Mouse (Mus musculus) spleen, postnatal 0 days (tissue): ENCODE measurements around the gene Fam214b. TPM values are rescaled to one million over a fixed set of nuclear protein-coding genes. Genes with fewer than 3 reads are reported as not detected.

Experiments used
- polyA plus RNA-seq: library from polyadenylated mRNA; unstranded; fragments of >200 nt; fragmentation: Nextera tagmentation; extraction: Ambion mirVana; gene quantifications from 2 replicates; pipeline ENCODE4 v1.2.1, GENCODE M21; 2015

The Fam214b gene
- polyA plus RNA-seq, result 19.4 and 20.1 TPM in 2 replicates

GRCm38 (mm10) chr4:43045659-43046302, at the start of gene Fam214b:
Gene Fam214b (minus strand): TSS chr4:43046220.

GRCm38 (mm10) chr4:43058753-43059654, 13.0 kb upstream of the Fam214b start, which contains the start of gene Unc13b:
Gene Unc13b (plus strand): TSS chr4:43058953.

DNA sequence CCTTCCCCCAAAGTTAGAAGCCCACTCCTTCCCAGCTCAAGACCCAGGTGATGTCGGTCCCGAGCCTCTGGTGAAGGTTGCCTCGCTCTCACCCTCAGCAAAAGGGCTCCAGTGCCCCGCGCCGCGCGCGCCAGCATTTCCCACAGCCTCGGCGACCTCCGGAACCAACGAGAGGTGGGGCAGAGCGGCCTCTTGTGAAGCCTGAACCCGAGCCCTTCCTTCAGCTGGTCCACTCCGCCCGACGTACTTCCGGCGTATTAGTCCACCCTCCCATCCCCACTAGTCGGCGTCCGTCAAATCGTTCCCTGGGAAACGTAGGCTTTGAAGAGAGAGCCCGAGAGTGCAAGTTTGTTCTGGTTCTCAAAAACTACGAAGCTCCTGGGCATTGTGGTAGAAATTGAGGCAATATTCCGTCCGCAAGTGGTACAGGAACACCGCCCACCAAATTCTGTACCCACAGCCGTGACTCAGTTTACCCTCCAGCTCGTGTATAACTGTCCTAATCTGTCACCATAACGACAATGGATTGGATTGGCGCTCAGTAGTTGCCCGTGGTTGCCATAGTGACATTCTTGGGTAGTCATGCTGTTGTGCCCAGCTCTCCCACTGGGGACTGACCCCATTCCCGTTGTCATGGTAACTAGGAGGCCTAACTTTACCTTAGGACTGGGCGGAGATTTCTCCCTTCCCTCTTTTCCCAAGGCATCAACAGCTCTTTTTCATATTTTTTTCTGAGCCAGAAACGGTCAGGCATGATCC, 14.6 kb downstream of the Fam214b start, which contains the start of gene Stoml2:
TSS of gene Stoml2 (minus strand) at position 474 of the 759 bp plus-strand sequence.

DNA sequence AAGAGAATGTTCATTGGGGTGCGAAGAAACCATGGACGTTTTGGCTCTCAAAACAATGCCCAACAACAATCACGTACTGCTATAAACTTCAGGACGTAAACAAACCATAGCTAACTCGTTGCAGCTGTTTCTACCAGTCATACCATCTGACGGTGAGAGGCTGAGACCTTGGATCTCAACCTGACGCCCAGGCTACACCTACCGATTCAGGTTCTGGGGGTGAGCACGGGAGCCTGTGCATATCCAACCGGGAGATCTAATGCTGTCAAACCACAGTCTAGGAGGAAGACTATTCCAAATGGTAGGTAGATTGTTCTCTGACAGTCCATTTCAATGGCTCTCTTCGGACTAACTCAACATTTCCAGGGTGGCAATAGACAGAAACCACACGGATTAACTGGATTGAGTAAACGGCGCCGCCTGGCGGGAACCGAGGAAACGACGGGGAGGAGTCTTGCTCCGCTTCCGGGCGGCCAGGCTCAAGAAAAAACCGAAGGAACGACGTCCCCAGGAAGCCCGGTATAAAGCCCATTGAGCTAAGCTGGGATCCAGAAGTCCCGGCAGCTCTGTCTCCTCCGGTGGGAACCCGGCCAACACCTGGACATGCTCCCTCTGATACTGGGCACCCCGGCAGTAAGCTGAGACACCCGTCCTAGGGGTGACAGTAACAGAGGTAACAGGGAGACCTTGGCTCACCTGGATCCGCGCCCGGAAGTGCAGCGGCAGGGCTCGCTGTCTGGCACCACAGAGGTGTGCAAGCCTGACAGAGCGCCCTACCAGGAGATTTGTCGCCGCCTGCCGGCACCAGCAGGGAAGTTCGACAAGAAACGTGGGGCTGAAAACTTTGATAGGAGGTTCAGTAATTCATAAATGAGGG, 20.7 kb downstream of the Fam214b start, which contains the start of gene Pigo:
TSS of gene Pigo (minus strand) at position 736 of the 877 bp plus-strand sequence.

GRCm38 (mm10) chr4:43010161-43011038, 35.6 kb downstream of the Fam214b start, which contains the start of gene Fancg:
Gene Fancg (minus strand): TSS chr4:43010506.

DNA sequence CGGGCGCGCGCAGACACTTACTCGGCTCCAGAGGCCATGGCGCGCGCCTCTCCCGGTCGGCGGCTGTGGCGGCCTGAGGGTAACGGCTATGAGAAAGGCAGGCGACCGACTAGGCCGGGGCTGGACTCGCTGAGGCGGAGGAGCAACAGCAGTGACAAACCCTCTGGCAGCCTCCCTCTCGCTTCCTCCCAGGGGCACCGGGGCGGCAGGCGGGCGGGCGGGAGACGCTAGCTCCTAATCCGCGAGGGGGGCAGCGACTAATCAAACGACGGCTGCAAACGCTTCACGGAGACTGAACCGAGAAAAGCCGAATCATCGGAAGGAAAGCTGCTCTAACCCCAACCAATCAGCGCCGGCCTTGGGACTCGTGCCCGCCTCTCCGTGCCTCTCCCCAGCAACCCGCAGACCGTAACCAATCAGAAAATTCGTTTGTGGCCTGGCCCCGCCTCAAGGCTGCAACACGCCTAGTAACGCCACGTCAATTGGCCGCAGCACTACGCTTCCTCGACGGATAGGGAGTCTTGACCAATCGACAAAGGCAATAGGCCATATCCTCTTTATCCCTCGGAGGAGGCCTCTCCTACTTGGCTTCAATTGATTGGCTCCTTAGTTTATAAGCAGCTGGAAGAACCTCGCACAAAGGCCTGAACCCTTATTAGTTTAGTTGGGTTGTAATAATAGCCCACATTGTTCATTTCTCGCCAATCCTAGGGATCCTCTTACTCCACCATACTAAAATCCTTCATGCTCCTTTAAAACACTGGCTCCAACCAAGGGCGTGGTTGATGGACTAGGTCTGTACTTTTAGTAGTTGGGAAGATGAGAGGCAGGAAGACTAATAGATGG, 45.7 kb downstream of the Fam214b start, which contains the start of gene Vcp:
TSS of gene Vcp (minus strand) at position 367 of the 846 bp plus-strand sequence.

Other genes starting within 250 kb of the Fam214b start
- 0.11 and 0.21 TPM in 2 replicates for gene Fam205a1, start 192.3 kb downstream of the Fam214b start, polyA plus RNA-seq
- 0.06 TPM in 1 of 2 replicates, not detected in the other for gene Gm12394, start 189.4 kb downstream of the Fam214b start, polyA plus RNA-seq
- gene Fam205c, start 172.0 kb downstream of the Fam214b start, polyA plus RNA-seq, result 0.59 and 0.62 TPM in 2 replicates
- 0.06 and 0.19 TPM in 2 replicates for gene Phf24, start 129.6 kb downstream of the Fam214b start, polyA plus RNA-seq
- 1.1 and 1.4 TPM in 2 replicates for gene Dnajb5, start 96.4 kb downstream of the Fam214b start, polyA plus RNA-seq
- gene 1700022I11Rik, start 76.6 kb downstream of the Fam214b start, polyA plus RNA-seq, result 0.27 and 0.32 TPM in 2 replicates
- gene Vcp, start 45.7 kb downstream of the Fam214b start, polyA plus RNA-seq, result 206 and 208 TPM in 2 replicates
- gene Fancg, start 35.7 kb downstream of the Fam214b start, polyA plus RNA-seq, result 13.0 and 14.8 TPM in 2 replicates
- 11.3 and 11.4 TPM in 2 replicates for gene Pigo, start 20.4 kb downstream of the Fam214b start, polyA plus RNA-seq
- 178 and 205 TPM in 2 replicates for gene Stoml2, start 14.5 kb downstream of the Fam214b start, polyA plus RNA-seq
- gene Unc13b, start 12.7 kb upstream of the Fam214b start, polyA plus RNA-seq, result 0.40 and 0.63 TPM in 2 replicates
- gene Atp8b5, start 220.9 kb upstream of the Fam214b start, polyA plus RNA-seq, result 0.82 and 1.6 TPM in 2 replicates